Mouse (Mus musculus) heart, postnatal 0 days (tissue): ENCODE results near the gene Nde1. TPM values are rescaled to one million over a fixed set of nuclear protein-coding genes. Genes with fewer than 3 reads are reported as not detected.

ENCODE experiments used
- ATAC-seq: fragments of 200-750 bp; cut with Nextera tagmentation; 2 replicates; pipeline ENCODE4 v1.8.0; 2017; ENCODE audit warnings: low read depth, moderate number of reproducible peaks, moderate library complexity; ENCODE audit not compliant: insufficient read depth
- DNase-seq: peaks from one replicate; pipeline ENCODE4 v3.0.0-alpha.2; 2016; ENCODE audit warnings: low spot score
- H3K27ac ChIP-seq: fragments of 300-500 bp; sonication (generic); 2 replicates; pipeline ENCODE4 v1.5.1; 2014; ENCODE audit warnings: low read depth, mild to moderate bottlenecking
- H3K27me3 ChIP-seq: fragments of 300-500 bp; sonication (generic); 2 replicates; pipeline ENCODE4 v1.6.1; 2014; ENCODE audit warnings: low read length, mixed read lengths; ENCODE audit not compliant: control insufficient read depth, insufficient read depth
- H3K36me3 ChIP-seq: fragments of 300-500 bp; sonication (generic); replicated peaks from 2 replicates; pipeline ENCODE4 v1.6.1; 2014; ENCODE audit warnings: low read length, mixed read lengths; ENCODE audit not compliant: control insufficient read depth, insufficient read depth
- H3K4me1 ChIP-seq: fragments of 300-500 bp; sonication (generic); 2 replicates; pipeline ENCODE4 v1.6.1; 2014; ENCODE audit warnings: antibody characterized with exemption; ENCODE audit not compliant: control insufficient read depth, insufficient read depth
- H3K4me2 ChIP-seq: fragments of 300-500 bp; sonication (generic); 2 replicates; pipeline ENCODE4 v1.6.1; 2014; ENCODE audit warnings: low read depth, mild to moderate bottlenecking, low read length, moderate library complexity
- H3K4me3 ChIP-seq: fragments of 300-500 bp; sonication (generic); 2 replicates; pipeline ENCODE4 v1.5.1; 2014; ENCODE audit warnings: low read depth, low read length
- H3K9ac ChIP-seq: fragments of 300-500 bp; sonication (generic); replicated peaks from 2 replicates; pipeline ENCODE4 v1.6.1; 2014; ENCODE audit warnings: low read depth, low read length, mixed read lengths
- H3K9me3 ChIP-seq: fragments of 300-500 bp; sonication (generic); replicated peaks from 2 replicates; pipeline ENCODE4 v1.6.1; 2016; ENCODE audit warnings: low read length; ENCODE audit not compliant: control insufficient read depth
- CTCF ChIP-seq: IDR thresholded peaks from 2 replicates; pipeline ENCODE4 v1.5.1; 2016; ENCODE audit warnings: antibody characterized with exemption, control low read depth, low read depth
- EP300 ChIP-seq: IDR thresholded peaks from 2 replicates; pipeline ENCODE4 v1.6.1; 2016; ENCODE audit warnings: antibody characterized with exemption, low read depth
- WGBS: fragments of 180-500 bp; shearing (Covaris S2); extraction: QIAGEN DNeasy Blood & Tissue Kit; methylation state at CpG from one replicate; pipeline ENCODE4 v1.1.7; 2014; 5-methylcytosine and 5-hydroxymethylcytosine counted together
- polyA plus RNA-seq: library from polyadenylated mRNA; unstranded; fragments of >200 nt; fragmentation: Nextera tagmentation; extraction: Ambion mirVana; gene quantifications from 2 replicates; pipeline ENCODE4 v1.2.1, GENCODE M21; 2015
- total RNA-seq: library from RNA; depleted of rRNA; stranded (reverse); fragments of >200 nt; gene quantifications from 2 replicates; pipeline ENCODE4 v1.2.3, GENCODE M21; 2014; ENCODE audit warnings: low replicate concordance

Nde1 gene
- total and polyA plus RNA-seq, 2 experiments from 2014 or later, result 37.0 to 61.6 TPM

DNA sequence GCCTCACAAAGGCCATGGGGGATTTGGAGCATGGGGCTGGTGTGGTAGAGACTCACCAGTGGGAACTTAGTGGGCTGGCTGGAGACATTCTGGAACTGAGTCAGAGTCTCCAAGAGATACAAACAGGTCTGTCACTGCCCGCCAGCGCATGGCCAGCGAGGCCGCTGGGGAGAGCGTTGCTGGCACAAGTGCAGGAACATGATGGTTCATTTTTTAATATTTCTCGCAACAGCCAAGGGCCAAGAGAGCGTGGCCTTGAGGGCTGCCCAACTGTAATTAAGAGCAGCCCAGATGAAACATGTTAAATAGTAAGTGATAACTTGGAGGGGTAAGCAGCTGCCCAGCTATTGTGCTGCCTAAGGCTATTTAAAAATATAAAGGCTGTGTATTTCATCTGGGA lies 38.4 kb upstream of the Nde1 start:
- ATAC-seq, result no peak

DNA sequence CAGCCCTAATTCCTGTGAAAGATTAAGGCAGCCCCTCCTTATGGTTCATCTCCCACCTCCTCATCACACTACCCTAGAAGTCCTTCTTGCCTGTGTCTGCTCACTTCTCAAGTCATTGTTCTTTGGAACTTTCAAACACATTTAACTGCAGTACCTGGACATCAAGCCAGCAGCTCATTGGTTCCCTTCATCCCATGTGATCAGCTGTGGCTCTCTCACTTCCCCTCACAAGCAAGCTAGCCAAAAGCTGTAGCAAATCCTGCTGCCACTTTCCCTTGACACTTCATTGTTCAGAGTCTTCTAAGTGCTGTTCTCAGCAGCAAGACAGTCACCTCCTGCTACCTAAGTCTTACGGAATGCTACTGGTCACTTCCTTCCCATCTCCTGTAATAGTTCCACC lies 37.8 kb upstream of the Nde1 start:
- ATAC-seq, result no peak
- Histone ChIP-seq H3K4me2 (no peak overlapping the region), H3K9ac (no peak overlapping the region), H3K4me3 (no peak overlapping the region), H3K27me3 (no peaks in the 10 kb centered on the region), H3K36me3 (peaks cover 97% of the 10 kb centered on the region), H3K27ac (no peak overlapping the region), H3K9me3 (no peaks in the 10 kb centered on the region), H3K4me1 (no peaks in the 10 kb centered on the region)
- TF ChIP-seq EP300, result no peak
- no peak for TF ChIP-seq CTCF
- no peak for DNase-seq
- 80% methylated on average over 1 of the region's 1 CpGs for WGBS

More for the DNA sequence above, 38.4 kb upstream of the Nde1 start:
- no peak overlapping the region for H3K4me2 ChIP-seq
- H3K9me3 ChIP-seq, result no peaks in the 10 kb centered on the region
- H3K9ac ChIP-seq, result no peak overlapping the region
- H3K36me3 ChIP-seq, result peaks cover 95% of the 10 kb centered on the region
- H3K27me3 ChIP-seq, result no peaks in the 10 kb centered on the region
- DNase-seq, result no peak
- H3K27ac ChIP-seq, result no peak overlapping the region
- H3K4me3 ChIP-seq, result no peak overlapping the region
- WGBS, result 96% methylated on average over 7 of the region's 7 CpGs
- no peak for TF ChIP-seq CTCF
- no peak for TF ChIP-seq EP300
- H3K4me1 ChIP-seq, result no peaks in the 10 kb centered on the region

DNA sequence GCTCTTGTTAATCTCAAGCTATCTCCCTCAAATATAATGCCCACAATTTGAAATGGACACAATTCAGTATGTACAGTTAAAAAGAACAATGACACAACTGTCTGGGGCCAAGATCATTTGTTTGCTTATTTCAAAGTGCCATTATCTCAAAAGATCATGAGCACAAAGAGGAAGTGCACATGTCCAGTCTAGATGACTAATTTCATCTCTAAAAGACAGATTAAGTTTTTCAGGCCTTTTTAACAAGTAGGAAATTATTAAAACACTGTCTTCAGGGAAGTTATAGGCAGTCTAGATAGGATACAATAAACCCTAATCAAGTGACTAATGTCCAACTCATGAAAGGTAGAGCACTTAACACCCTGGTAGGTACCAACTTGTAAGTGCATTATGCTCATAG lies 34.1 kb upstream of the Nde1 start:
- no peak for DNase-seq
- no peak for ATAC-seq
- Histone ChIP-seq H3K4me1 (no peaks in the 10 kb centered on the region), H3K4me2 (no peak overlapping the region), H3K9me3 (no peaks in the 10 kb centered on the region), H3K9ac (no peak overlapping the region), H3K36me3 (peaks cover 92% of the 10 kb centered on the region), H3K27ac (no peak overlapping the region), H3K4me3 (no peak overlapping the region), H3K27me3 (no peaks in the 10 kb centered on the region)
- no peak for TF ChIP-seq CTCF
- TF ChIP-seq EP300, result no peak

DNA sequence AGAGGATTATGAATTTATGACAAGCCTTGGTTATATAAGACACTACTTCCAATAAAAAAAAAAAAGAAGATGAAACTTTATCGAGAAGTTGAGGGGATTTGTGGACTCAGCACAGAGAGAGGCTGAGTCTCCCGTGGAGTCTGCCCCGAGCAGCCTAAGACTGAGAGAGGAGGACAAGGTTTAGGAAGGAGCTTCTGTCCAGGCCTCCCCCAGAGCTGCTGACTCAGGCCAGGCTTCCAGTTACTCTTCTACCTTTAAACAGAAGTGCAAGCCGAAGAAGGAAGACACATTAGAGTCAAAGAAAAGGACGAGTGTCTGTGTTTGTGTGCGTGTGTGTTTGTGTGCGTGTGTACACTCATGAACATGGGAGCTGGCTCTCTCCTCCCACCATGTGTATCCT lies 32.3 kb upstream of the Nde1 start:
- Histone ChIP-seq H3K27me3 (no peaks in the 10 kb centered on the region), H3K4me2 (no peak overlapping the region), H3K4me1 (no peaks in the 10 kb centered on the region), H3K9ac (no peak overlapping the region), H3K27ac (no peak overlapping the region), H3K4me3 (no peak overlapping the region), H3K9me3 (no peaks in the 10 kb centered on the region), H3K36me3 (peaks cover 91% of the 10 kb centered on the region)
- WGBS, result 89% methylated on average over 7 of the region's 7 CpGs
- ATAC-seq (no peak), DNase-seq (no peak)
- TF ChIP-seq EP300, result no peak
- no peak for TF ChIP-seq CTCF

DNA sequence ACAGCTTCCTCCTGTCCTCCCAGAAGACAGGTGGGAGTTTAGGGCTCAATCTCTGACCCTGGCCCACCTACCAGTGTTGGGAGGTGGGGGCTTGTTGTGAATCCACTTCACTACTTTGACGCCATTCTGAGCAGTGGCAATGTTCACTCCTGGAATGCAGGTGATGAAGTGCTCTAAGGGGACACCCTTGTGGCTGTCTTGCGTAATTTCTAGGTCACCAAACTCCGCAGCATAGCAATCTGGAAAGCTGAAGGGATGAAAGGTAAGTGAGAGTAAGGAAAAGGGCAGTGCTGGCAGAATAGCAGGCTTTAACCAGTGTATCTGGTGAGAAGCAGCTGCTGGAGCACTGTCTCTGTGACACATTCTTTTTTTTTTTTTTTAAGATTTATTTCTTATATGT lies 31.7 kb upstream of the Nde1 start:
- no peak overlapping the region for H3K4me3 ChIP-seq
- TF ChIP-seq CTCF (no peak), EP300 (no peak)
- no peak for DNase-seq
- no peaks in the 10 kb centered on the region for H3K27me3 ChIP-seq
- H3K4me2 ChIP-seq, result no peak overlapping the region
- no peaks in the 10 kb centered on the region for H3K9me3 ChIP-seq
- no peak overlapping the region for H3K27ac ChIP-seq
- H3K9ac ChIP-seq, result no peak overlapping the region
- no peak for ATAC-seq
- H3K4me1 ChIP-seq, result no peaks in the 10 kb centered on the region
- peaks cover 92% of the 10 kb centered on the region for H3K36me3 ChIP-seq
- WGBS, result 80% methylated on average over 3 of the region's 3 CpGs

DNA sequence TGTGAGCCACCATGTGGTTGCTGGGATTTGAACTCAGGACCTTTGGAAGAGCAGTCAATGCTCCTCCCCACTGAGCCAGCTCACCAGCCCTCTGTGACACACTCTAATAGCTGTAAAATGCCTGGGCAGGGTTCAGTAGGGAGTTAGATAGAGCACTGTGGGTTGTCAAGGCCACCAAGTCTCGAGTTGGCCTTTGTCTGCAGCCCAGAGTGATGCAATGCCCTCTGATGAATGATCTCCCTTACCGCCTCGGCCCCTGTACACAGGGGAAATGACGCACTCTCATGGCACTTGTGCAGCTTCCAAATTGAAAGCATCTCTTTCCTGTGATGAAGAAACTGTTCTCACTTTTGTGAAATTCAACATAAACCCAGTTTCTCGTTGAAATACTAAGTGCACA lies 31.2 kb upstream of the Nde1 start:
- Histone ChIP-seq H3K36me3 (peaks cover 93% of the 10 kb centered on the region), H3K4me1 (no peaks in the 10 kb centered on the region), H3K27me3 (no peaks in the 10 kb centered on the region), H3K4me3 (no peak overlapping the region), H3K9me3 (no peaks in the 10 kb centered on the region), H3K4me2 (no peak overlapping the region), H3K27ac (no peak overlapping the region), H3K9ac (no peak overlapping the region)
- 77% methylated on average over 5 of the region's 5 CpGs for WGBS
- ATAC-seq (no peak), DNase-seq (no peak)
- no peak for TF ChIP-seq CTCF
- no peak for TF ChIP-seq EP300
